Mouse (Mus musculus): Measurements from ENCODE around the gene Copz1.

The Copz1 gene

DNA sequence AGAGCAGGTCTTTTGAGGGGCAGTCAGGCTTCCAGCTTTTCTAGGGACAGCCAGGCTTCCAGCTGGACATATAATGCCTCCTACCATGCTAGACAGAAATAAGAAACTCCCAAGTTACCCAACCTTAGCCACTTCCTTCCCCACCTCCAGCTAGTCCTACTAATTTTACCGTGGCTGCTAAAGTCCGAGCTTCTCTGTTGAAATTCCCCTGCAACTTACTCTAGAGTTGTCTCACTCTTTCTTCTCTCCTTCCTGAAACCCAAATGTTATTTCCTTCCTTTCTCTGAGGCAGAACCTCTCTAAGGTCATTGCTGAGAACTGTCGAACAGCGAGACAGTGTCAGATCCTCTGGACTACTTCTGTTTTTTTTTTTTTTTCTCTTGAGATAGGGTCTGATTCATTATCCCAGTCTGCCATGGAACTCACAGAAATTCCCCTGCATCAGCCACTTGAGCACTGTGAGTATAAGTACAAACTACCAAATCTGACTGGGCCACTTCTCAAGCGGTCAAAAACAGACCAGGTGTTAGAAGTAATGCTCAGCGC, 37.9 kb downstream of the Copz1 start, which contains the start of gene Gpr84:
Gpr84 (minus strand) TSS at position 248 of the 546 bp plus-strand sequence.
- no peak for DNase-seq (ENCODE audit: low spot score)

DNA sequence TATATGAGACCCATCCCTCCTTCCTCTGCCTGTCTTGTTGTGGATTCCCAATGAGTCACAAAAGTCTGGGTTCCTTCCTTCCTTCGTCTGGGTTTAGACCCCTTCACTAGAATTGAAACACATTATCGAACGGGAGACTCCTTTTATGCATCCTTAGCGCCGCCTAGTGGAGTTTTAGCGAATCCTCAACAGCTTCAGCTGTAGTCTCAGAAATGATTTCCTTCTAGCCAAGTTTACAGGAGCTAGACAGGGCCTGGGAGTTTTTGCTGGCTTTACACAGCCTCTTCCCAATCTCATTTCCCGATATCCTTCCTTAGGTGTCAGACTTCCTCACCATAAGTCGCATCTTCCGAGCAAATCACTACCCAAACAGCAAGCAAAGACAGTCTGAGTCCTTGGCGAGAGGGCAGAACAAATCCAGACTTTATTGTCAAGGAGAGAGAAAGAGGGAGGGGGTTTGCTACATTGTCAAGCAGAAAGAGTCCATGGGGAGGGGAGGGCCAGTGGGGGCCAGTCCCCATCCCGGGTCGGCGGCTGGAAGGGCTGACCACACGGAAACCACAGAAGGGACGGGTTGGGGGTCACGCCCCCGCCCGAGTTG, 41.1 kb downstream of the Copz1 start:
- DNase-seq (ENCODE audit: low spot score): no peak

DNA sequence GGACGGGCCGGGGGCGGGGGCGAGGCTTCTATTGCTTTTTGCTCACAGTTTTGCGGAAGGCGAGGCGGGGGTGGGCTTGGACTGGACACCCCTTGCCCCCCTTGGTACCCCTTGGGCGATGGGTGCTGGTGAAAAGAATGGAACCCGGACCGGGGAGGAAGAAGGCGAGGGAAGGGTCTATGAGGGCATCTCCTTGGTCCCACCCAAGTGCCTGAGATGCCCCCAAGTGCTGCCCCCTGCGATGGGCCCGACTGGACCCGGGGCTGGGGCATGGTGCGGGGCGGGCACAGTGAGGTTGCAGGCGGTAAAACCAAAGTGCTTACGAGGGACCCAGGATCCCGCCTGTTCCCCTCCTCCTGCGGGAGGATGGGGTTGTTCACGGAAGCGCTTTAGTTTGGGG, 41.7 kb downstream of the Copz1 start:
- DNase-seq (ENCODE audit: low spot score): no peak

DNA sequence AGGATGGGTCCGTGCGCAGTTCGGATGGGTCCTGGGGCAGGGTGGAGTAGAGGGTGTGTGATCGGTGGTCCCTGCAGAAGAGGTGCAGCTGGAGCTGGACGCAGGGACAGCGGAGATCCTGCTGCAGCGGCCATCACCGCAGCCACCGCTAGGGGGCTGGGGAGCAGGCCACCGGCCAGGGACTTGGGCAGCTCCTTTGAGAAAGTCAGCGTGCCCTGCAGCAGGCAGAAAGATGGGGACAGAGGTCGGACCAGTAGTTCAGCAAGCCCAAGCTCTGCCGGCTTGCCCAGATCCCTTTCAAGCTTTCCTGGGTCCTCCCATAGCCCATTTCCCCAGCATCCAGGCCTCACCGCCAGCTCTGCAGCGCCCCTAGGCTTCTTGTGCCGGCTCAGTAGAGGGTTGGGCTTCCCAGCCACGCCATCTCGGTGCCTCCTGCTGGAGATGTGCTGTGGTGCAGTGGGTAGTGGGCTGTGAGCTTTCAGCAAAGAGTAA, 42.5 kb downstream of the Copz1 start:
- DNase-seq (ENCODE audit: low spot score): no peak

DNA sequence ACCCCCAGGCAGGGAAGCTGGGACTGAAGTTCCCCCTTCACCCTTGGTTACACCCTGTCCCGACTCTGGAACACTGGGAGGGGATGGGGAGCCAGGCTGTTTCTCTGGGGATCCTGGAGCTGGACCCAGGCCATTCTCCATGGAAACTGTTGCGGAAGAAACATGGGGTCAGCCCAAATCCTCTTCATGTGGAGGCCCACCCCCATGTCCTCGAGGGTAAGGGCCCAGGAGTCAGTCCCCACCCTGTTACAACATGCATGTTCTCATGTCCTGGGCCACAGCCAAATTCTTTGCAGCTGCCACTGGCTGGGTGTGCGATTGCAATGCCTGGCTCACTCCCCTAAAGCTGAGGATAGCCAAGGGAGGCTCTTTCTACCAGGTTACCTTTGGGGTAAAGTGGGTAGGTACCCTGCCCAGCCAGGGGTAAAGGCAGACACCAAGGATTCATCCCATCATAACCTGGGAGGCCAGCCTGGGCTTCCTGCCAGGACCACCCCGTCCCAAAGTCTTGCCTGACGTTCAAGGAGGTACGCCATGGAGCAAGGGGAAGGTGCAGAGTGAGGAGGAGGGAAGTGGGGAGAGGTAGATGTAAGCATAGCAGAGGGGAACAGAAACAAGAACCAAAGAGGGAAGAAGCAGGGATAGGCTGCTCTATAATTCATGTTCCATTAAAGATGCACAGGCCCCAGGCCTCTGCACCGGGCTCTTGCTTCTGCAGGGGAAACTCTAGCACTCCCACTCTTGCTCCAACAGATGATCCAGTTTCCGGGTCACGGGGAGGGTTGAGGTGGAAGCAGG, 43.7 kb downstream of the Copz1 start:
- no peak for DNase-seq (ENCODE audit: low spot score)

DNA sequence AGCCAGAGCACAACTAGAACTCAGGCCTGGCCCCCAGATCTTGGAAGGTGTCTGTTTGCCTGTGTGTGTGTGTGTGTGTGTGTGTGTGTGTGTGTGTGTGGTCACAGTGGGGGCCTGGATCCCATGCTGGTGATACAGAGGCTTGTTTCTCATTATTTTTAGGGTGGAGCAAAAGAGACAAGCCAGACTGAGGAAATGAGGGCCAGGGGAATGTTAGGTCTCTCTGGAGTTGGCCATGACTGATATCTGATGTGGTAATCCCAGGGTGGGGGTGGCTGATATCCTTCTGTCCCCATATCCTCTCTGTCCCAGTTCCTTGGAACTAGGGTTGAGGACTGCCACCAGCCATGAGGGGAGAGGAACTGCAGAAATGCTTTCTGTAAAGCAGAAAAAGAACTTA, 44.6 kb downstream of the Copz1 start:
- no peak for DNase-seq (ENCODE audit: low spot score)

DNA sequence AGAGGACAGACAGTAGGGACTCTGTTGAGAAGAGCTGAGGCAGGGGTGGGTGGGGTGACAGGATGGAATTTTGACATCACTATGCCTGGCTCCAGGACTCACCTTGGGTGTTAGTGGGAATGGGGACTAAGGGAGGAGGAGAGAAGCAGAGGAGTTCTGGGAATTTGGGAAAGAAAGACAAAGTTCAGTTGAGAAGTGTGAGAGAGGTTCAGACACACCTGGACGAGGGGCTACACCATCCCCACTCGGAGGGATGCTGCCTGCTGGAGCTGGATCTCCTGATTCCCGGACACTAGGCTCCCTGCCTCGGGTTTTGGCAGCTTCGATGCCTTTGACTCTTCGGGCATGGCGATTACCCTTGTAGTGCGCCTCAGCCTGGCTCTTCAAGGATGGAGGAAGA, 45.2 kb downstream of the Copz1 start:
- no peak for DNase-seq (ENCODE audit: low spot score)

DNA sequence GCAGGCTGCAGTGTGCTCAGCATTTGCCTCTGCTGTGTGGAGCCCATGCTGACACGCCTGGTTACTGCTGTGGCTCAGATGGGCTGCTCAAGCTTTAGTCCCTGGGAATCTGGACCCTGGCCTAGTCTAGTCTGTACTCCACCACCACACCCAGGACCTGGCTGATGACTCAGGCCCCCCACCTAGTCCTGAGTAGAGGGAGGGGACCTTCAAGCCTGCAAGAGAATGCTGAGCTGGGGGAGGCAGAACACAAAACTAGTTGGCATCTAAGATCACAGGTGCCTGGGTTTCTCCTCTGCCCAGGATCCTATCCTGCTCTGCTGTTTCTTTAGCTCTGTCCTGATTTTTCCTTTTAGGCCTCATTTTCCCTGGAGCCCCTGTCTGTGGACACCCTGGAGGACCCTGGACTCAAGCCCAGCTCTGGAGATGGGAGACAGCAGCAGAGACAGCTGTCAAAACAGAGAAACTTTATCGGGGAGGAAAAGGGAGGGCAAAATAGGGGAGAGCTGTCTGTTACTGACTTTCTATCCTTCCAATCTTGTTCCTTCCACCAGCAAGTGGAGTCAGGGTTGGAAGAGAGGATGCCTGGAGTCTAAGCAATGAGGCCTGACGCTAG, 45.8 kb downstream of the Copz1 start:
- DNase-seq (ENCODE audit: low spot score): no peak

DNA sequence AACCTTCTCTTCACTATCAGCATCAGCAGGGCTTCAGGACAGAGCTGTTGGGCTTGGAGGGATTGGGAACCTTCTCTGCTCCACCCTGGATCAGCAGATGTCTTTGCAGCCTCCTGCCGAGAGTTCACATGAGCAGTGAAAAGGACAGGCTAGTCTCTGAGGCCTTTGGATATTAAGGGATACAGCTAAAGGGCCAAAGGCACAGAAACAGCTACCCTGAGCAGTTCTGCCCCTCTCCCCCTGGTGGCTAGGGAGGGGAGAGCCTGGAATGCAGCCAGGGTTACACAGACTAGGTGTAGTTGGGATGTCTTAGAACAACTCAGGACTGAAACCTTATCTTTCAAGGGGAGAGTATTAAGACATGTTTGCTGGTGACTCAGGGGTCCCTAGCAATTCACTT, 48.6 kb downstream of the Copz1 start:
- no peak for DNase-seq (ENCODE audit: low spot score)

DNA sequence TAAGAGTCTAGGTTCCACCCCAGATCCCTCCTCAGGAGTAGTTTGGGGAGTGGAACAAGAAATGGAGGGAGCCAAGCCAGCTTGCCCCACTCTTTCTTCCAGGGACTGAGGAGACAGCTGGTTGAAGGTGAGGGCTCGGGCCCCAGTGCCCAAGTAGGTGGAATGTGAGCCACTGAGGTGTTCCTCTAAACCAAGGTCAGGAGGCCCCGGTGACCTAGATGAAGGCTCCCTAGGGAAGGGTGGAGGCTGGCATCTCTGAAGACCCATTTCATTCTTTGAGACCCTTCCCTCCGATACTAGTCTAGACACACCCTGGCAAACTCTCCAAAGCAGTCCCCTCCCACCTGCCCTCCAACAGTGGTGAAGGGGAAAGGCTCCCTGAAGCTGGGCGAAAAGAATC, 49.9 kb downstream of the Copz1 start:
- DNase-seq (ENCODE audit: low spot score): no peak

DNA sequence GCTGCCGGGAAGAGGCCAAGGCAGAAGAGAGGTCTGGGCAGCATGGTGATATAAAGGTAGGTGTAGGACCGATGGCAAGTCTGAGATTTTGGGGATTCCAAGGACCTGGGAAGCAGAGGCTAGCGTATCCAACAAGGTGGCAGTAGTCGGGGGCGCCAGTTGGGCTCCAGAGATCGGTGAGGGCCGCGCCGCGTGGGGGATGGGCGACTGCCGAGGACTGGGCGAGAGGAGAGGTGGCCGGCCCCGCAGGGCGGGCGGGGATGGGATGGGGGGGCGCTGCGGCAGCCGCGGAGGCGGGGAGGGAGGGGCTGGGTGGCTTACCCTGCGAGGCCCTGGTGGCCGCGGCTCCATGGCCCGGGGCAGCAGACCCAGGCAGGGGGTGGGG, 50.5 kb downstream of the Copz1 start:
- DNase-seq (ENCODE audit: low spot score): no peak

DNA sequence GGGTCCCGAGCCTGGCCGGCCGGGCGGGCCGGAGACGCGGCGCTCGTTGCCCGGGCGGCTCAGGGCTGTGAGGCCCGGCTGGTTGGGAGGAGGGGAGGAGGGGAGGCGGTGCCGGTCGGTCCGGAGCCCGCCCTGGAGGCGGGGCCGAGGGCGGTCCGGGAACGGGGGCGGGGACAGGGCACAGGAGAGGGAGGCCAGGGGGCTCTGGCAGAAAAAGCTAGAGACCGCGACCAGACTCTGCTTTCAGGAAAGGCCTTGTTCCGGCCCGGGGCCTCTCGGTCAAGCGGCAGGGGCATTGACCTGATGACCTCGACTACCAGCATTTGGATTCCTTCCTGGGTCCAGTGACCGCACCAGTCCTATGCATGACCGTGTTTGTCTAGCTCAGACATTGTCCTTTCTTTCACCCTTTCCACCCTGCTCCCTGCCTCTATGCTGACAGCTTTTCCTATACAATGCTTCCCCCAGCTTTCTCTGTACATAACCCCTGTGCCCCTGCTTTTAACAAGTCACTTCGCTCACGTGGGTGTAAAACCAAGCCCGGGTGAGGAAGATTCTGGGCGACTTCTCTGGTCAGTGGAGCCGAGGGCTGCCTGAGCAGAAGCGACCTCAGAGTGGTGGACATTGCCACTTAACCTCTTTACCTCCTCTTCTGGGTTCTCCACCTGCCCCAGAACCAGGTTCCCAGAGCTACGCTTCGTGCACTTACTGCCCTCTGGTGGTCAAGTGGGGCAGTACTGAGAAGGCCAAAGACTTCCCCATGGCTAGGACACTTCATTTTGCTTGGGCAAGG, 51.1 kb downstream of the Copz1 start:
- DNase-seq (ENCODE audit: low spot score): no peak

DNA sequence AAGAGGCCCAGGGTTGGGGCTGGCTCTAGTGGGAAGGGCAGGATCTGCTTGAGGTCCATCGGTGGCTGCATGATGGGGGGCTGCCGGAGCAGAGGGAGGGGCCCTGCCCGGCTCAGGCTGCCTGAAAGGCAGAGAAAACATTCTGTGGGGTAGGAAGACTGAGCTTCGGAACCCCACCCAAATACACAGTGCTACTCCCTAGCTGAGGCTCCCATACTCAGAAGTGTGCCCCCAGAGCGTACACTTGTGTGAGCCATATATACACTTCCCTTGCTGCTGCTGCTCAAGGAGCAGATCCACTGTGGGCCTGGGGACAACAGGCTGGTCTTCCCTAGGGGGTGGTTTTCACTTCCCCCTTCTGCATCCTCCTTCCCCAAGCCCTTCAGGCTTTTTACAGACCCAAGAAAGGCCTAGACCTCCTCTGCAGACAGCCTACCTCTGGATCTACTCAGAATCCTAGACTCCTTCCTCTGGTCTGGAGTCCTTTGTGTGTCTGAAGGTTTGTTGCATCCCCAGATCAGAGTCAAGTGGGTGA, 60.6 kb downstream of the Copz1 start:
- no peak for DNase-seq (ENCODE audit: low spot score)

DNA sequence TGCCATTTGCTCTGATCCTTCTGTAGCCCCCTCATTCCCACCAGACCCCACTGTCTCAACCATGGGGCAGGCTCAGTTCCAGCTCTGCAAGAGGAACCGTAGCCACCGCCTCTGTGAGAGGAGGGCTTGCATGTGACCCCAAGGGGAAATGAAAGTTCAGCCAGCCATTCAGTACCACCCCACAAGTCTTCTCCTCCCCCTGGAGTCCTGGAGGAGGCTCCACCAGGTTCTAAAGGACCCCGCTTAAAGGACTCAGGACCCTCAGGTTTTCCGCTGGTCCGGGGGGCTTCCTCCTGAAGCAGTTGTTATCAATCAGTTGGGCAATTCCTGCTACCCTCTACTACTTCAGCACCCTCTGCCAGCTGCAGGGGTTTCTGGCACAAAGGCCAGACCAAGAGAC, 61.2 kb downstream of the Copz1 start:
- DNase-seq (ENCODE audit: low spot score): no peak

DNA sequence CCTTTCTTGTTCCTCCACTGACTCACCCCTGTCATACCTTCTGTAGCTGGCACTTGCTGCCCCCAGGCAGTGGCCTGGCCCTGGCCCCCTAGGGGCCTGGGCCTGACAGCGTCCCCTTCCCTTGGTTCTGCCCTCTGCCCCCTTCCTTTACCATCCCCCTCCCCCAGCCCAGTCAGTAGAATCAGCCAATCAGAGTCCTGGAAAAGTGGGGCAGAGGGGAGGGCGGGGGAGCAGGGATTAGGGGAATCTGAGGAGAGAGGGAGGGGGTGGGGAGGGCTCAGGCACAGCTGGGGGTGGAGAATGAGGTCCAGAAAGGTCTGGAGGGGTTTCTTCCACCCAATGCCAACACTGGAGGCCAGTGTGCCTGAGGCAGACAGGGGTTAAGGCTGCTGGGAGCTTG, 61.7 kb downstream of the Copz1 start:
- DNase-seq (ENCODE audit: low spot score): no peak

DNA sequence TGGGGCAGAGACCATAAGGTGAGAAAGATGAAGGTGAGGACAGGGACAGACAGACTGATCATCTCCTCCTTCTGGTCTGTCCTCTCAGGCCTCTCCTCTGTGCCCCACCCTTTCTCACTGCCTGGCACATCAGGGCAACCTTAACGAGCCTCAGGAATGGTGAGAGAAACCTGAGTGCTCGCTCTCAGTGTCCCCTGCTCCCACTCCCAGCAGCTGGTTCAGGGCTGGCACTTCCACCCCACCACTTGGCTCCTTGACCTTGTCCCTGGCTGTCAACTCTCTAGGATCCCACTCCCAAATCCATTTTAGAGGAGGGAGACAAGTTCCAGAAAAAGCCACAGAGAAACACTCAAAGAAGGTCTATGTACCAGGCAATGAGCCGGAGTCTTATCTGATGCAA, 62.5 kb downstream of the Copz1 start:
- DNase-seq (ENCODE audit: low spot score): no peak

DNA sequence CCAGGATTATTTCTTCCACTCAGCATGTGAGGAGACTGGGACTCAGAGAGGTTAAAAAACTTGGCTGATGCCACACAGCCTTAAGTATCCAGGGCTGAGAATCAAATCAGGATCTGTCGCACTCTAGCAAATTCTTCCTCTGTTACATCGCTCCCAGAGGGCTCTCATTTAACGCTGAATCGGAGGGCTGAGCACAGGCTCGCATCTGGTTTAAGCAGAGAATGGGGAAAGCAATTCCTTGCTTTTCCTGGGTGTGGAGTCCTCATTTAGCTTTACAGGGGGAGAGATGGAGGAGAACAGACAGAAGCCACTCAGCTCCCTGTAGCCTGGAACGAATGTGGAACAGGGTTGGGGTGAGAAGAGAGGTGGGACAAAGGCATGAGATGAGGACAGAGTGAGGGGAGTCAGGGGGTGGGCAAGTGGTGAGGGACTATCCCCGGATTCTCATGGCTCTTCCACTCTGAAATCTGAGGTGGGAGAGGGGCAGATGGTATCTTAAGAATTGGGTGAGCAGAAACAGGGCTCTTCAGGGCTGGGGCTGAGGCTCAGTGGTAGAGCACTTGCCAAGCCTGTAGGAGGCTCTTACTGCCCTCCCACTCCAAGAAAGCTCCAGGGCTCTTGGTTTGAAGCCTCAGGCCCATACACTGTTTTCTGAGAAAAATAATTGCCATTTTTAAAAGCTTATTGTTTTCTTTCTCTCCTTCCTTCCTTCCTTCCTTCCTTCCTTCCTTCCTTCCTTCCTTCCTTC, 63.1 kb downstream of the Copz1 start:
- no peak for DNase-seq (ENCODE audit: low spot score)

DNA sequence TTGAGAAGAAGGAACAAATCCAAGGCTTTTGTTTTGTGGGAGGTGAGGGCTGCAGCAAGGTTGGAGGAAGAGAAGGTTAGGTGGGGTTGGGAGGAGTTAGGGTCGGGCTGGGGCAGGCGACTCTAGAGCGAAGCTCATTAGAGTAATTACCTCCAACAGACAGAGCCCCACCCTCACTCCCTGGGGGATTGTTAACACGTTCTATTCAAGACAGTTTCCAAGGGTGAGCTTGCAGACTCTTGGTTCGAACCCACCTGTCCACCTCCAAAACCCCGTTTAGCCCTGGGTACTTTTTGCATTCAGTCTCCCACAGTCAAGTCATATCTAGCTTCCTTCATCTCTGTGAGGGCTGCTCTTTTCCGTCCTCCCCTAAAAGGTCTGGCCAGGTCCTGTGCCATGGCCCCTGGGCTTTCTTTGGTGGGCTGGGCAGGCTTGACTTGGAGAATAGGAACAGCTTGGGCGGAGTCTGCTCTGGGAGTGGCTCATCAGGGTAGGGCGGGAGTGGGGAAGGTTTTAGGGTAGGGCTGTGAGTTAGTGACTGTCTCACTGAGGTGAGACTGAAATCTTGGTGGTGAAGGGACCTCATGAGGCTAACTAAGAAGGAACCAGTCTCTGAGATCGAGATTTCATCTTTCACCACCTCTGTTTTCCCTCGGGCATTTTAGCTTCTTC, 64.6 kb downstream of the Copz1 start:
- DNase-seq (ENCODE audit: low spot score): no peak

DNA sequence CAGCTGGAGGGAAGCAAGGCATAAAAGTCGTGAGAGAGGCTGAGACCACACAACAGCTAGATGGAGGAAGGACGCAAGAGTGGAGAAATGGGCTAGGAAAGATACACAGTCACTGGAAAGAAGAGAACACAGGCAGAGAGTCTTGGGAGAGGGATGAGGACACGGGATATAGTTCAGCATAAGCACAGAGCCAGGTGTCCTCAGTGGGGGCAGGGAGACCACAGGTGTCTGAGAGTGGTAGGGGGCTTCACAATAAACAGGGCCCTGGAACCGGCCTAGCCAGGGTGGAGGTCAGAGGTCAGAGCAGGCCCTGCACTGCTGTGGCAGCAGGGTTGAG, 66.3 kb downstream of the Copz1 start:
- DNase-seq (ENCODE audit: low spot score): no peak

DNA sequence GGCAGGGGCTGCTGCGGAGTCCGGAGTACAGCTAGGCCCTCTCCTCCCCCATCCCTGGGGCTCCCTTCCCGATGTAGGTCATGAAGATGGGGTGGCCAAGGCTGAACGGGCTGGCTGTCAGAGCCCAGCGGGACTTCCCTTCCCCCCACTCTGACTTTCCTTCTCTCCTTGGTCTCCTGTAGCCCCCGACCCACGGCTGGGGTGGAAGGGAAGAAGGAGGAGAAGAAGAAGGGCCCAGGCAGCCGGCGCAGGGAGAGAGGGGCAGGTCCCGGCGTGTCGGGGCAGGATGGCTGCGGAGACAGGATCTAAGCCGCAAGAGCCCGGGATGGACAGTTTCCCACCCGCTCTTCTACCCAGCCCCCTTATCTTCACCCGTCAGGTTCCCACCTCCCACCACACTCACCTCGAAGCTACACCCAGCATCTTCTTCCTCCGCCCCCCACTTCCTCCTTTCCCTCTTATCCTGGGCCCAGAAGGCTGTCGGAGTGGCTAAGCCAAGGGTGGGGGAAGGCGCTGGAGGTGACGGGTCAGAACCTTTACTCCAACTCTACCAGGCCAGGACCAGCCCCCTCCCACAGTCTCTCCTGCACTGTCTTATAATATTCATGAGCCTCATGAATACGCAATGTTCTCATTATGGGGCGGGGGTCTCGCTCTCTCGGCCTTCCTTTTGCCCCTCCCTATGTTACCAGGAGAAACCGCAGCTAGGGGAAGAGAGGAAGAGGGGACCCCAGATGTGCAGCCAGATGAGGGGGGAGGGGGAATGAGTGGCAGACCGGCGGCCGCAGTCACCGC, 66.8 kb downstream of the Copz1 start:
- DNase-seq (ENCODE audit: low spot score): no peak

Data from left cerebral cortex, adult 11 months (tissue).